Mouse (Mus musculus) liver, postnatal 0 days (tissue): ENCODE measurements around the gene Itpripl2.

ENCODE experiments used
- CTCF ChIP-seq: sonication (generic); IDR thresholded peaks from 2 replicates; pipeline ENCODE4 v1.5.1; 2016; ENCODE audit warnings: antibody characterized with exemption, low read depth
- EP300 ChIP-seq: IDR thresholded peaks from 2 replicates; pipeline ENCODE4 v1.6.1; 2016; ENCODE audit warnings: antibody characterized with exemption, low read depth, mild to moderate bottlenecking

- no peak for TF ChIP-seq EP300
- TF ChIP-seq CTCF = no peak
These were observed 28.7 kb downstream of the Itpripl2 start for GRCm38 (mm10) chr7:118462818-118463762.
